Mouse (Mus musculus) embryo, embryonic 10.5 days (tissue): ENCODE results near the gene Limch1.

Experiments
- DNase-seq: peaks from one replicate; pipeline ENCODE4 v3.0.0-alpha.2; 2015; ENCODE audit warnings: low spot score

The Limch1 gene

DNA sequence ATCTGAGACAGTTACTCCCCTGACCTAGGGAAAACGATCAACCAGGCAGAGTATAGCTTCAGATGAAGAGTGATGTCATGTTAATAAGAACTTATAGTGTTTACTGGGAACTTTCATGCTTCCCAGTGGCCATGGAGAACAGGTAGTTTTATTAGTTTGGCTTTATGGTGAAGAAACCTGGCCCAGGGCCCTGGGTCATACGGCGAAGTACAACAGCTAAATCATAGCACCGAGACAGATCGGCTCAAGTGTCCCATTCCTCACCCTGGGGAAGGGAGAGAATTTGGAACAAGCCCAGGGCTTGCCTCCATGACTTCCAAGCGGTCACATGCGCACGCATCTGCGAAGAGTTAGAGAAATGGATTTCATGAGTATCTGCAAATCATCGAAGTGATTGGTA, 84.6 kb downstream of the Limch1 start:
- no peak for DNase-seq

DNA sequence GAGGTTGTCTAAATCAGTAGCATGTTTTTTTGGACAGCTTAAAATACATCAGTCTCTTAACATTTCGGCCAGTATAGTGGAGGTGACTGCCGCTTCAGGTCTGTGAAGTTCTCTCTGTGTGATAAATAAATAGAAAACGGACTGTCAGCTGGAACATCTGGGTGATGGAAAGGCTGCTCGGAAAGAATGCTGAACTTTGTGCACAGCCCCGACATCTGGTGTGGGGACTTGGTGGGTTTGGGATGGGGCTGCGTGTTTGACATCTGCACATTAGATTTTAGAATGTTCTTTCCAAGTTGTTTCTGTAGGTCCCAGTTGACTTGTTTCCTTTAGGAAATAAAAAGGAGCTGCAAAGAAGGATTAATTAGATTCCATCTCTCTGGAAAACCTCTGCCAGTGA, 89.1 kb downstream of the Limch1 start:
- peak; percentile 36 for DNase-seq

- no peak for DNase-seq
Measured at GRCm38 (mm10) chr5:66836892-66837291, 91.3 kb downstream of the Limch1 start.

- DNase-seq, result no peak
Measured at GRCm38 (mm10) chr5:66841971-66842370, 96.3 kb downstream of the Limch1 start.

- no peak for DNase-seq
Measured at GRCm38 (mm10) chr5:66842776-66843175, 97.1 kb downstream of the Limch1 start.

GRCm38 (mm10) chr5:66848136-66848535, 102.5 kb downstream of the Limch1 start:
- DNase-seq, result no peak

DNA sequence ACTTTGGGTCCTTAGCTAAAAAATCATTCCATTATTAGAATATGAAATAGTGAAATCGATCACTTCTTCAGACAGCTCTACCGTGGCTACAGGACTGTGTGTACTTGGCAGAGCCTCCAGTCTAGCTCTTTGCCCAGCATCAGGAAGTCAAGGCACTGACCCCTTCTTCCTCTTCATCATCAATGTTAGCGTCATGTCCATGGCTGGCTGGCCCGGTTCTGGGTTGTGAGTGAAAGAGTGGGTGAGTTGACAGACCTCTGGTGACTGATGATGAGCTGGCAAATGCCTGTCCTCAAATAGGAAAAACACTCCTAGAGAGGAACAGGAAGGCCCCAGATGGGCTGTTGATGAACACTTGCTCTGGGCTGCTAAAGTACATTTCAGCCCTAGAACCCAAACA, 103.5 kb downstream of the Limch1 start:
- no peak for DNase-seq

DNA sequence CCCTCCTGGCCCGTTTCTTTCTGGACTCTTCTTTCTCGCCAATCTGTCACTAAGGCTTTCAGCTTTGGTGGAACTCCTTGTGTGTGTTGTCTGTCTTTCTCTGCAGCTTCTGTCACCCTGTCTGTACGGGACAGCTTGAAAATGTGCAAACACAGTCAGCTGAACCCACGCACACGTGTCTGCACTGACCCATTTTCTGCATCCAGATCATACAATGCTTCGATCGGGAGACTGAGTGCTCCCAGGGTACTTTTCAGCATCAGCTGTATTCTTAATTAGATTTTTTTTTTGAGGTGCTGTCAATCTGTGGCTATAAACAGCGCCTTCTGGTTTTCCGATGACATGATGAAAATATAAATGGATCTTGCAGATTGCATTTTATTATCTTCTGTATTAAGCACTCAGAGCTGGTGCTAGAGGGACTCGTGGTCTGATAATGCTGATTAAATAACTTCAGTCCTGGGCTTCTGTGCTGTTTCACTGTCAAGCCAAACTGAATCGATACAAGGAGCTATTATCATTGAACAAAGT, 105.2 kb downstream of the Limch1 start:
- no peak for DNase-seq

GRCm38 (mm10) chr5:66851708-66852107, 106.1 kb downstream of the Limch1 start:
- no peak for DNase-seq

DNA sequence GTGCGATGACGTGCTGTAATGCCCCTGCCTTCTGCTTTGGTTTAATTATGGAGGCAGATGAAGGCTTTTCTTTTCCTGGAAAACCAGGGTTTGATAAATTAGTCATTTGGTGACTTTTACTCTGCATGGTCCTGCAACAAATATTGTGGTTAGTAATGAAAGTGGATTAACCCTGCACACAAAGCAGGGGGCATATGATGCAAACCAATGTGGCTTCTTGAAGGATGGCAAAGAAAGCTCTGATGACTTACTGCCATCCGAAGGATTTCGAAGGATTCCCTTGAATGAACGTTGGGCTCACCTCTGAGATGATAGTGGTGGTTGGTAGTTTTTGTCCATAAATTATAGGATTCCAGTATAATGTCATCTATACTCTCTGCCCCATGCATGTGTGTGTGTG, 108.6 kb downstream of the Limch1 start:
- no peak for DNase-seq

GRCm38 (mm10) chr5:66855358-66856107, 109.9 kb downstream of the Limch1 start:
- peak; percentile 26 for DNase-seq

DNA sequence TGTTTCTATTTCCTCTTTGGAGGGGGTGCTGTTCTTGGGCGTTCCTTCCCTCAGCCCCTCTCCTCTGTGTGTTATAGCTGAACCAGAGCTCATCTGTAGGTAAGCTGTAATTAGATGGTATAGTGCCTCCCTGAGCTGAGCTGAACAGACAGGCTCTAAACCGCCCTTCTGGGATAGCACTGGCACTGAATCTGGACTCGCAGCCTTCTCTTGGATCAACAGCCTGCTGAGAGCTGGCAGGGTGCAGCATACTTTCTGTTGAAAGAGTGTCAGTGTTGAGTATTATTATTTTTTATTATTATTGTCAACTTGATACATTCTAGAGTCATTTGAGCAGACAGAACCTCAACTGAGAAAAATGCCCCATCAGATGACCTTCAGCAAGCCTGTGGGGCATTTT, 113.9 kb downstream of the Limch1 start:
- DNase-seq, result no peak

DNA sequence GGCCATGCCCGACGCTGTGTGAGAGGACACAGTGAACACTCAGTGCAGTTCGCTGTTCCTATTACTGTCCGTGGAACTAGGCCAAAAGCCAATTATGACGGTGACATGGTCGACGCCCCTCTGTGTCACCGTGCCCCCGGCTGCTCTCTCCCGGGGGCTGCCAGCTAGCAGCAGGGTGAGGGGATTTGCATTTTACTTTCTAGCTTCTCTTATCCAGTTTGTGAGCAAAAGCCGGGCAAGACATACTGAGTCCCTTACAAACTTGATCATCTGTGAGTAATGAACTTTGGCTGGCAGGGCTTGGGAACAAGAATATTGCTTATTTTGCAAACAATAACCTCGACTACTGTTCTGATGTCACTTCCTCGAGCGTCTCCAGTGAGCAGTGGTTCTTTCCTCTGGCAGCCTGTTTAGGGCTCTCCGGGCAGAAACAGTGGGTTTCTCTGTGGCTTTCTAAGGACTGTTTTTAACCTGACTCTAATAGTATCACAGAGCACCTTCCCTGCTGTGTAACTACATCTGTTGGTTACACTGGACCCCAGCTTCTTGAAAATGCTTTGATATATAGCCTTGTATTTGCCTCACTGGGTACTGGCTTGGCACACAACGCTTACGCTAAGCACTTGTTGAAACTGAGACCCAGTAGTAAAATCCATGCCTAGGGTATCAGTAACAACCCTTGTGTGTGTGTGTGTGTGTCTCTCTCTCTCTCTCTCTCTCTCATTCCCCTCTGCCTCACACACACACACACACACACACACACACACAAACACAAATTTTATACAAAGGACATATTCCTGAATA, 115.8 kb downstream of the Limch1 start:
- DNase-seq, result no peak

GRCm38 (mm10) chr5:66862151-66862550, 116.5 kb downstream of the Limch1 start:
- no peak for DNase-seq

DNA sequence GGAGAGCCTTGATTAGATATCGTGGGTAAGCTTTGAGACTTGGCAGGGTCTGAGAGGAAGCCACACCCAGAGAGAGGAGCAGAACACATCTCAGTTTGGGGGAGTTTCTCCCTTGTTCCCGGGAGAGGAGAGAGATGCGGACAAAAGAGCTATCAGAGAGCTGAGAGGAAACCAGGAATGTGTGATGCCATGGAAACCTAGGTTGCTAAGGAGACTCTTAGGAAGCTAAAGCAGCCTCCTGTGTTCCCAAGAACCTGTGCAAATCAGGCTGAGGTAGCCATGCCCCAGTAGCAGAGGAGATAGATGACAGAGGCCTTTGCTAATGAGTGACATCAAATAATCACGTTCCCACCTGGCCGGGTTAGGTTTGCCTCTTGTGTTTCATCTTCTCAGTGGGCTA, 119.6 kb downstream of the Limch1 start:
- DNase-seq, result peak; percentile 38

DNA sequence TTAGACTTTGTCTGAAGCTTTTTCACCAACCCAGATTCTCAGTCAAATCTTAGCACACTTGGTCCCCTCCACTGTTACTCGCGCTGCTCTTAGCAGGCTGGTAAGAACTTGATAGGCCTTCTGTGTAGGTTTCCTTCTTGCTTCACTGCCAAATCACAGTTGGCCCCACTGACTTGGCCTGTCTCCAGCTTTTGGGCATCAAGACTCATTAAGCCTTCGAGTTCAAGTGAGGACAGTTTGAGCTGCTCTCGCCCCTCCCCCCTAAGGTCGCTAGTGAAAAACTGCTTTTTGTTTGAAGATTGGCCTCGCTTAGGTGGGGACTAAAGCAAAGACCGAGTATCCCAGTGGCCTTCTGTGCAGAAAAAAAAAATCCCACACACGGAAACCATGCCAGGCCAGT, 120.4 kb downstream of the Limch1 start:
- no peak for DNase-seq

GRCm38 (mm10) chr5:66869545-66869944, 123.9 kb downstream of the Limch1 start:
- no peak for DNase-seq

DNA sequence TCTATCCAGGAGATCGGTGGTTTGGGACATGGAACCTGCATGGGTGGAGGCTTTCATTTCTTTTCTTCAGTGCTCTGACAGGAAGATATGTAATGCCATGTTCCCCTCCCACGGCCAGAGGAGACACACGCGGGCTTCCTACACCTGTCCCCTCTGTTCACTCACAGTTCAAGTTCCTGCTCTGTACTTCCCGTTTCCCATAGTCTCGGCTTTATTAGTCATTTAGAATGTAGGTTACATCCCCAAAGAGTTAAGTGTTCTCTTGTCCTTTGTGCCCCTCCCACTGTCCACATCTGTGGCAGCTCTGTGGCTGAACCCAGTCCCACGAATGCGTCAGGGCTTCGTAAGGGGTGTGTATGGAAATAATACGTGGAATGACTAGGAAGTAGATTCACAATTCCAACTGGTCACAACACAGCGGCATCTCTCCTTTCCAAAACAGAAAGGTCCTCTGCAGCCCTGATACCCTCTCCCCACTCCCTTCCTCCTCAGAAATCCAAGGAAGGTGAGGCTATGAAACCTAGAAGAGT, 126.0 kb downstream of the Limch1 start:
- DNase-seq, result no peak

GRCm38 (mm10) chr5:66872053-66872452, 126.4 kb downstream of the Limch1 start:
- no peak for DNase-seq

- no peak for DNase-seq
Measured at GRCm38 (mm10) chr5:66872681-66873080, 127.1 kb downstream of the Limch1 start.

DNA sequence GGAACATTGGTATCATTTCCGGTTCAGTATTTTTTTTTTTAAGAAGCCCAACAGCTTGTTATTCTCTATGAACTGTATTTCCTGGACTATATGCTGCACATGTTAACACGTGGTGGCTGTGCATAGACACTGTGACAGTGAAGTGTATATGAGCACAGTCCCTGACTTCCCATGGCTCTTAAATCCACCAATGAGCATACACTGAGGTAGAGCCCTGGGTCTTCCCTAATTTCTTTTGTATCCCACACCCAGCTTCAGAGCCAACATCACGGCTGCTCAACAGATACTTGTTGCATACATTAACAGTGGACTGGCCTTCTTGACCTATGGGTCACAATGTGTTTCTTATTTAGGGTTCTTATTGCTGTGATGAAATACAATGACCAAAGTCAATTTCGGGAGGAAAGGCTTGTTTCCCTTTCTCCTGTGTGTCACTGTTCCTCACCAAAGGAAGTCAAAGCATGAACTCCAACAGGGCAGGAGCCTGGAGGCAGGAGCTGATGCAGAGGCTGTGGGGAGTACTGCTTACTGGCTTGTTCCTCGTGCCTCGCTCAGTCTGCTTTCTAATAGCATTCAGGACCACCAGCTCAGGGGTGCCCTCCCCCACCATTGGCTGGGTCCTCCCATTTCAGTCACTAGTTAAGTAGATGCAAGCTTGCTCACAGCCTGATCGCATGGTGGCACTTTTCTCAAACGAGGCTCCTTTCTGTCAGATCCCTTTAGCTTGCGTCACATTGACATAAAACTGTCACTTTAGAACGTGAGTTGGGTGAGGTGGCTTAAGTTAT, 130.6 kb downstream of the Limch1 start:
- DNase-seq, result peak; percentile 66

DNA sequence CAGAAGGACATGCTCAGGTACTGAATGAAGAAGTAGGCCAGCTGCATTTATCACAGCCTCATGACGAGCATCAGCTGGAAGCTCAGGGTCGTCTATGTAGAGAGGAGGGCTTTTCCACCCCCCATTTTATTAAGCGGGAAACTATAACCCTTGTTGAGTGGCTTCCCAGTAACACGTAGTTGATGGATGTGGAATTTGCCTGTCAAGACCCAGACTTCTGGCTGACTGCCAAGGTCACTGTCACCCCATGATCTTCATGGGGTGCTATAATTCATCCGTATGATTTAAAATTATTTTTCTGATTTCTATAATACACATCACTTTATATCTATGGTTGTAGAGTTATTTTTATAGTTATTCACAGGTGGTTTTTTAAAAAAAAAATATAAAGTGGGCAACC, 131.4 kb downstream of the Limch1 start:
- DNase-seq, result no peak
